Mouse (Mus musculus) embryonic fibroblast, embryonic 13.5 days (primary cell): ENCODE measurements around the gene Fam196b. TPM values are rescaled to one million over a fixed set of nuclear protein-coding genes. Genes with fewer than 3 reads are reported as not detected.

Experiments used
- H3K27ac ChIP-seq: 2 replicates; pipeline ENCODE4 v1.5.1; 2012; ENCODE audit warnings: low read length, control low read depth, inconsistent platforms; ENCODE audit not compliant: insufficient read depth
- H3K4me1 ChIP-seq: 2 replicates; pipeline ENCODE4 v1.6.1; 2011; ENCODE audit warnings: low read length; ENCODE audit not compliant: control insufficient read depth, insufficient read depth
- H3K4me3 ChIP-seq: 2 replicates; pipeline ENCODE4 v1.5.1; 2011; ENCODE audit warnings: mild to moderate bottlenecking, control low read depth, low read length; ENCODE audit not compliant: insufficient read depth
- CTCF ChIP-seq: IDR thresholded peaks from 2 replicates; pipeline ENCODE4 v1.5.1; 2011; ENCODE audit warnings: mild to moderate bottlenecking, control low read depth, low read length, moderate library complexity, borderline replicate concordance; ENCODE audit not compliant: insufficient read depth
- POLR2A ChIP-seq: IDR thresholded peaks from 2 replicates; pipeline ENCODE4 v1.6.1; 2011; ENCODE audit warnings: low read depth, mild to moderate bottlenecking, control low read depth, low read length, moderate library complexity
- polyA plus RNA-seq: library from polyadenylated mRNA; stranded (reverse); fragments of >200 nt; gene quantifications from 2 replicates; pipeline ENCODE4 v1.2.4, GENCODE M21; 2011; ENCODE audit warnings: low read depth; ENCODE audit not compliant: missing spikeins, insufficient read length

Gene Fam196b
- polyA plus RNA-seq, 1 experiment: 0.19 TPM

GRCm38 (mm10) chr11:34427212-34427611, 112.6 kb downstream of the Fam196b start:
- TF ChIP-seq POLR2A (no peak), CTCF (no peak)
- H3K4me1 ChIP-seq: no peaks in the 10 kb centered on the region
- H3K27ac ChIP-seq: no peak overlapping the region
- no peak overlapping the region for H3K4me3 ChIP-seq

DNA sequence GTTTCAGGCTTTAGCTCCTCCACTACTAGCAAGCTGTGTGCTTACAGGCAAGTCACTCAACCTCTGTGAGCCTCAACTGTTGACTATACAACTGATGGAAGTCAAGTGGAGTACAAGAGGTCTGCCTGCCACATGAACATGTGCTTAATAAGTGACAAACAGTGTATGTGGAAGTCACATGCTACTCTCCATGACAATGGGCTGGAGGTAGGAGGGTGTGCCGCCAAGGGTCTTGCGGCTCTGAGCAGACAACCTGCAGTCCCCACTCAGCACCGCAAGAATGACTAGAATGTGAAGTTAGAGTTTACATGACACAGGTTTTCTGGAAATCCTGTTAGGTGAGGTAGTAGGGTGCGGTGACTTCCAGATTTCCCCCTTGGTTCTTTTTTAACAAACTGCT, 116.3 kb downstream of the Fam196b start:
- TF ChIP-seq CTCF: no peak
- Histone ChIP-seq H3K27ac (no peak overlapping the region), H3K4me3 (no peak overlapping the region), H3K4me1 (no peaks in the 10 kb centered on the region)

GRCm38 (mm10) chr11:34431371-34431770, 116.7 kb downstream of the Fam196b start:
- no peak for TF ChIP-seq POLR2A
- TF ChIP-seq CTCF: no peak
- no peak overlapping the region for H3K27ac ChIP-seq

DNA sequence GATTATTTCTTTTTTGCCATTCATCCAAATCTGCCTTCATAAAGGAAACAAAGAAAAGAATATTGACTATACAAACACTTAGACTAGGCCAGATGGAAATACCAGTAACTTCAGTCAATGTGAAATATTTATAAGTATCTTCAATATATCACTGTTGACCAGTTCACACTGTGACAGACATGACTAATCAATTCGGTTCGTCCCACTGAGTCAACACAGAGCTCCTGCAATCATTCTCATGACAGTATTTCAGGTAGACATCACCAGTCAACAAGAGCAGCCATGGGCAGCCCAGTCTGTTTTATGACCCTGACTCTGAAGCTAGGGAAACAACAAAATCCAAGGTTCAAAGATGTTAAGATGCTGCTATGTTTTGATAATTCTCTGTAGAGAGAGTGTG, 117.4 kb downstream of the Fam196b start:
- TF ChIP-seq CTCF (no peak), POLR2A (no peak)
- H3K27ac ChIP-seq: no peak overlapping the region
- H3K4me1 ChIP-seq: no peaks in the 10 kb centered on the region
- no peak overlapping the region for H3K4me3 ChIP-seq

More at GRCm38 (mm10) chr11:34431371-34431770, 116.7 kb downstream of the Fam196b start:
- H3K4me1 ChIP-seq: no peaks in the 10 kb centered on the region
- no peak overlapping the region for H3K4me3 ChIP-seq

DNA sequence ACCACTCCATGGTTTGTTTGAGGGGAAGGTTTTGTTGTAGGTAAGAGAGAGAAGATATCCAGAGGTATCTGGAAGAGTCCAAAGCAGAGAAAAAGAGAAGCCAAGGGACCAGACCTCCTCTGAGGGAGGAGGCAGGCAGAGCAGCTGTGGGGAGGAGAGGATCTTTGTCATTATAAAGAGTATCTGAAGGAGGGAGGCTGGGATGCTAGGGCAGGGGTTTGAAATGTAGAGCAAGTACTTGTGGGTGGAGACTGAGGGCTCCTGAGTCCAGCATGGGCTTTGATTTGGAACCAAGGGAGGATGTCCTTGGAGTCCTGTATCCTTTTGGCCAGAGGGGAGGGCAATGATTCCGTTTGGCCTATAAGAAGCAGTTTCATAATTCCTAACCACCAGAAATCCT, 122.8 kb downstream of the Fam196b start:
- no peak for TF ChIP-seq CTCF
- no peak for TF ChIP-seq POLR2A
- no peak overlapping the region for H3K27ac ChIP-seq
- no peaks in the 10 kb centered on the region for H3K4me1 ChIP-seq
- no peak overlapping the region for H3K4me3 ChIP-seq

- no peak overlapping the region for H3K27ac ChIP-seq
- no peak for TF ChIP-seq CTCF
Observed at GRCm38 (mm10) chr11:34438429-34438828, 123.8 kb downstream of the Fam196b start.

GRCm38 (mm10) chr11:34447891-34448290, 133.3 kb downstream of the Fam196b start:
- Histone ChIP-seq H3K4me1 (no peaks in the 10 kb centered on the region), H3K27ac (no peak overlapping the region), H3K4me3 (no peak overlapping the region)
- no peak for TF ChIP-seq CTCF
- no peak for TF ChIP-seq POLR2A

More at GRCm38 (mm10) chr11:34438429-34438828, 123.8 kb downstream of the Fam196b start:
- no peak overlapping the region for H3K4me3 ChIP-seq
- H3K4me1 ChIP-seq: no peaks in the 10 kb centered on the region

DNA sequence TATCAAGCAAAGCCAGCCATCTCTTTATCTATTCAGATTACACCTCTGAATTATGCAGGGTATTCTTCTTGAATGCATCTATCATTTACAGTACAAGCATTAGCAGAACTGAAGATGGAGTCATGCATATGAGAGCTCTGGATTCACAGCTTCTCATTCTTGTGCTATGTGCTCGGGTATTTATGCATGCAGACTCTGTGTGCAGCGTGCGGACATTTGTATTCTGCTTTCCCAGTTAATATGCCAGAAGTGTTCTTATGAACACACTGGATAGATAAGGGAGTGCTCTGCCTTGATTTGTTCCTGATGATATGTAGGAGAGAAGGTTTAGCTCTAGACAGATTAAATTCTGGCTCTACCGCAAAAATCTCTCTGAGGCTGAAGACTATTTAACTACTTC, 135.3 kb downstream of the Fam196b start:
- Histone ChIP-seq H3K27ac (no peak overlapping the region), H3K4me1 (no peaks in the 10 kb centered on the region), H3K4me3 (no peak overlapping the region)
- TF ChIP-seq CTCF (no peak), POLR2A (no peak)

DNA sequence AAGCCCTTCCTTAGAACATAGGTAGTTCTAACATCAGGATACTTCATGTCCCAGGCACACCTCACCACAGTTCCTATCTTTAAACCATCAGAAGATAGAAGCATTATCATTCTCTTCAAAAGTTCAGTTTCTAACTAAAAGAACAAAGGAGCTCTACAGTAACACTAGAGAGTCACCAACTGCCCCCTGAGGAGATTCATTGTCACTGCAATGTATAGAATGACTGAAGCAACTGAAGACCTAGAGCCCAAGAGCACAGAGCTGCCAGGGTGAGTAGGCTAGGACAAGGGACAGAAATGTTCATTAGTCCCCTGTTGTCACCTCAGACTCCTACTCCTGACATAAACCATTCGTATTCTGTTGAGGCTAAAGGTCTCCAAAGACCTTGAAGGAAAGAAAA, 152.4 kb downstream of the Fam196b start:
- TF ChIP-seq CTCF (no peak), POLR2A (no peak)
- Histone ChIP-seq H3K4me1 (no peaks in the 10 kb centered on the region), H3K27ac (no peak overlapping the region), H3K4me3 (no peak overlapping the region)

DNA sequence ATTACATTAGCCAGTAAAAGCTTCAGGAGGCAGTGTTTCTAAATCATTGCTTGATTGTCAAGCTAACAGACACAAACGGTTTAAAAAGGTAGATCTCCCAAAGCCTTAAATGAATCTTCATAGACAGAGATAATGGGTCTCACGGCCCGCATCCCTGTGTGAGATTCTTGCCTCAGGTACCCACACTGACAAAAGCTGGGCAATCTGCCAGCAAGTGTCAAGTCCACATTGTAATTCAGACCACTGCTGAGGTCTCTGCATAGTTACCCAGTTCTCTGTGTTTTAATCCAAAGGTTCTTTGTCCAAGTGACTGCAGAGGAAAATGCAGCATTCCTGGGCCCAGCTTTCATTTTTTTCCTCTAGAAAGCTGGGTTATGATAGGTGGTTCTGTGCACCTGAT, 153.9 kb downstream of the Fam196b start:
- no peaks in the 10 kb centered on the region for H3K4me1 ChIP-seq
- H3K4me3 ChIP-seq: no peak overlapping the region
- TF ChIP-seq CTCF (no peak), POLR2A (no peak)
- H3K27ac ChIP-seq: no peak overlapping the region

GRCm38 (mm10) chr11:34469792-34470191, 155.2 kb downstream of the Fam196b start:
- TF ChIP-seq POLR2A (no peak), CTCF (no peak)
- Histone ChIP-seq H3K4me3 (no peak overlapping the region), H3K4me1 (no peaks in the 10 kb centered on the region), H3K27ac (no peak overlapping the region)

Other genes starting within 250 kb of the Fam196b start
- not detected in 2 replicates for gene 4930469K13Rik, start 216.3 kb upstream of the Fam196b start, polyA plus RNA-seq
- gene Foxi1, start 106.7 kb upstream of the Fam196b start, polyA plus RNA-seq: not detected in 2 replicates